Mouse (Mus musculus) neural tube, embryonic 13.5 days (tissue): Measurements from ENCODE around the gene Cks1b. TPM values are rescaled to one million over a fixed set of nuclear protein-coding genes. Genes with fewer than 3 reads are reported as not detected.

Experiments
- ATAC-seq: fragments of 200-750 bp; cut with Nextera tagmentation; 2 replicates; pipeline ENCODE4 v1.8.0; 2017; ENCODE audit warnings: low read depth, mild to moderate bottlenecking, moderate TSS enrichment, moderate library complexity
- H3K27ac ChIP-seq: fragments of 300-500 bp; sonication (generic); replicated peaks from 2 replicates; pipeline ENCODE4 v1.5.1; 2015; ENCODE audit warnings: moderate library complexity, mild to moderate bottlenecking, inconsistent platforms
- H3K27me3 ChIP-seq: fragments of 300-500 bp; sonication (generic); 2 replicates; pipeline ENCODE4 v1.6.1; 2015; ENCODE audit warnings: mild to moderate bottlenecking, inconsistent platforms
- H3K36me3 ChIP-seq: fragments of 300-500 bp; sonication (generic); 2 replicates; pipeline ENCODE4 v1.6.1; 2015; ENCODE audit warnings: mild to moderate bottlenecking, inconsistent platforms
- H3K4me1 ChIP-seq: fragments of 300-500 bp; sonication (generic); replicated peaks from 2 replicates; pipeline ENCODE4 v1.6.1; 2015; ENCODE audit warnings: inconsistent platforms
- H3K4me2 ChIP-seq: fragments of 300-500 bp; sonication (generic); 2 replicates; pipeline ENCODE4 v1.6.1; 2015; ENCODE audit warnings: inconsistent platforms, mild to moderate bottlenecking, moderate library complexity
- H3K4me3 ChIP-seq: fragments of 300-500 bp; sonication (generic); 2 replicates; pipeline ENCODE4 v1.5.1; 2015; ENCODE audit warnings: mild to moderate bottlenecking, inconsistent platforms
- H3K9ac ChIP-seq: fragments of 300-500 bp; sonication (generic); 2 replicates; pipeline ENCODE4 v1.6.1; 2015; ENCODE audit warnings: moderate library complexity, mild to moderate bottlenecking, inconsistent platforms
- H3K9me3 ChIP-seq: fragments of 300-500 bp; sonication (generic); 2 replicates; pipeline ENCODE4 v1.6.1; 2016; ENCODE audit warnings: inconsistent platforms
- WGBS: fragments of 180-500 bp; shearing (Covaris S2); methylation state at CpG from one replicate; pipeline ENCODE4 v1.1.7; 2015; 5-methylcytosine and 5-hydroxymethylcytosine counted together
- polyA plus RNA-seq: library from polyadenylated mRNA; unstranded; fragments of >200 nt; fragmentation: Nextera tagmentation; extraction: Ambion mirVana; gene quantifications from 2 replicates; pipeline ENCODE4 v1.2.1, GENCODE M21; 2015

Cks1b gene
- polyA plus RNA-seq, 1 experiment from 2014 or later, result 110 TPM

GRCm38 (mm10) chr3:89384331-89385076 lies 33.7 kb downstream of the Cks1b start:
- WGBS, result 81% methylated on average over 11 of the region's 12 CpGs
- Histone ChIP-seq H3K4me3 (no peak overlapping the region), H3K9ac (no peak overlapping the region), H3K4me2 (no peak overlapping the region), H3K9me3 (no peaks in the 10 kb centered on the region), H3K36me3 (no peaks in the 10 kb centered on the region), H3K4me1 (peaks cover 9% of the 10 kb centered on the region; the same call in 1 of the 2 replicates), H3K27me3 (0 out of 2 replicates have a peak, but pooled peaks cover 5% of the 10 kb centered on the region), H3K27ac (no peak overlapping the region)
- ATAC-seq, result no peak

GRCm38 (mm10) chr3:89383651-89384255 lies 34.4 kb downstream of the Cks1b start:
- Histone ChIP-seq H3K27me3 (0 out of 2 replicates have a peak, but pooled peaks cover 5% of the 10 kb centered on the region), H3K4me2 (no peak overlapping the region), H3K4me1 (peaks cover 15% of the 10 kb centered on the region), H3K27ac (no peak overlapping the region), H3K4me3 (no peak overlapping the region), H3K9me3 (no peaks in the 10 kb centered on the region), H3K9ac (no peak overlapping the region), H3K36me3 (no peaks in the 10 kb centered on the region)
- ATAC-seq, result no peak
- WGBS, result 84% methylated on average over 5 of the region's 5 CpGs

GRCm38 (mm10) chr3:89382950-89383349 lies 35.2 kb downstream of the Cks1b start:
- no peaks in the 10 kb centered on the region for H3K36me3 ChIP-seq
- no peak for ATAC-seq
- no peak overlapping the region for H3K4me3 ChIP-seq
- H3K27me3 ChIP-seq, result 0 out of 2 replicates have a peak, but pooled peaks cover 5% of the 10 kb centered on the region
- H3K9me3 ChIP-seq, result no peaks in the 10 kb centered on the region
- H3K27ac ChIP-seq, result no peak overlapping the region
- peaks cover 20% of the 10 kb centered on the region for H3K4me1 ChIP-seq
- WGBS, result 82% methylated on average over 5 of the region's 5 CpGs
- no peak overlapping the region for H3K9ac ChIP-seq
- H3K4me2 ChIP-seq, result no peak overlapping the region

GRCm38 (mm10) chr3:89382033-89382882 lies 35.9 kb downstream of the Cks1b start:
- H3K27me3 ChIP-seq, result 0 out of 2 replicates have a peak, but pooled peaks cover 5% of the 10 kb centered on the region
- ATAC-seq, result no peak

DNA sequence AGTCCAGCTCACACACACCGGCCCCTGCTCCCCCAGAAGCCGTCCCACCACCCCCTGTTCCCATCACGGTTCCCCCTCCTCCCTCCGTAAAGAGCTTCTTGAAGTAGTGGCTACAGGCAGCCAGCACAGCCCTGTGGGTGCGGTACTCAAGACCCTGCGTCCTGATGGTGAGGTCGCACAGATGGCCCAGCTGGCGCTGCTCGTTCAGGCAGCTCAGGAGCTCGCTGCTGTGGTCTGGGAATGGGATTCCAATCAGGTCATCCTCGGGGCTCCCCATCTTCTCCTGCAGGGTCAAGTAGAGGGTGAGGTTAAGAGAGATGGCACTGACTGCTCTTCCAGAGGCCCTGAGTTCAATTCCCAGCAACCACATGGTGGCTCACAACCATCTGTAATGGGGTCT lies 37.0 kb downstream of the Cks1b start:
- no peaks in the 10 kb centered on the region for H3K36me3 ChIP-seq
- 86% methylated on average over 11 of the region's 11 CpGs for WGBS

More at GRCm38 (mm10) chr3:89382033-89382882, 35.9 kb downstream of the Cks1b start:
- Histone ChIP-seq H3K9me3 (no peaks in the 10 kb centered on the region), H3K4me3 (no peak overlapping the region), H3K4me1 (peaks cover 21% of the 10 kb centered on the region), H3K27ac (no peak overlapping the region), H3K4me2 (no peak overlapping the region), H3K9ac (no peak overlapping the region), H3K36me3 (no peaks in the 10 kb centered on the region)
- 87% methylated on average over 9 of the region's 9 CpGs for WGBS

DNA sequence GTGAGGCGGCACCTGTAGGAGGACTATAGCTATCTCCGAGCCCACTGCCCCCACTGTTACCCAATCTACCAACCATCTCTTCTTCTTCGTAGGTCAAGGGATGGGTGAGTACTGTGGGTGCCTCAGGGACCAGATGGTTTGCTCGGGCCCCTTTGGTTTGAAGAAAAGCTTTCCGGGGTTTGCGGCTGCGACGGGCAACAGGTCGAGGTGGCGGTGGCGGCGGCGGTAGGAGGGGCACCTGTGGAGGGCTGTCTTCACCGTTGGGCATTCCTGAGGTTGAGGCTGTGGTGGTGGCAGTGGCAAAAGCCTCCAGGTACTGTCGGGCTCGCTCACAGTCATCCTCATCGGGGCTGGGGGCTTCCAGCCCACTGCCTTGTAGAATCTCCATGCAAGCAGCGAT lies 37.5 kb downstream of the Cks1b start:
- Histone ChIP-seq H3K4me2 (no peak overlapping the region), H3K27ac (no peak overlapping the region), H3K36me3 (no peaks in the 10 kb centered on the region), H3K4me3 (no peak overlapping the region), H3K4me1 (peaks cover 21% of the 10 kb centered on the region), H3K9ac (no peak overlapping the region), H3K27me3 (0 out of 2 replicates have a peak, but pooled peaks cover 5% of the 10 kb centered on the region), H3K9me3 (no peaks in the 10 kb centered on the region)
- no peak for ATAC-seq
- WGBS, result 92% methylated on average over 18 of the region's 18 CpGs

More for the DNA sequence above, 37.0 kb downstream of the Cks1b start:
- no peak for ATAC-seq
- Histone ChIP-seq H3K4me2 (no peak overlapping the region), H3K27ac (no peak overlapping the region), H3K4me1 (peaks cover 21% of the 10 kb centered on the region), H3K4me3 (no peak overlapping the region), H3K9ac (no peak overlapping the region), H3K27me3 (0 out of 2 replicates have a peak, but pooled peaks cover 5% of the 10 kb centered on the region), H3K9me3 (no peaks in the 10 kb centered on the region)

DNA sequence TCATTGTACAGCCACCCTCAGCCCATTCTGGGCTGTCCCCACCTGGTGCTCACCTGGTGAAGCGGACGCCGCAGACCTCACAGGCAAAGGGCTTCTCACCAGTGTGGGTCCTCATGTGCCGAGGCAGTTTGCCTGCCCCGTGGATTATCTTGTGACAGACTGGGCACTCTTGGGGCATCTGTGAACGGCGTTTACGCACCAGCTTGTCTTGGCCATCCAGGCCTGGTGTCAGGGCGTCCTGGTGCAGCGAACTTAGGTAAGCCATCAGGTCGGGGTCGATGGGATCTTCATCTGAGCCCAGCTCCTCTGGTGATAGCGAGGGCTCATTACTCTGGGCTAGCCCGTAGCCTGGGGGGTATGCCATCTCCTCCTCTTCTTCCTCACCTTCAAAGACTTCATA lies 37.9 kb downstream of the Cks1b start:
- H3K9me3 ChIP-seq, result no peaks in the 10 kb centered on the region
- no peak overlapping the region for H3K4me2 ChIP-seq
- H3K27ac ChIP-seq, result no peak overlapping the region
- 0 out of 2 replicates have a peak, but pooled peaks cover under 1% of the 10 kb centered on the region for H3K27me3 ChIP-seq
- H3K36me3 ChIP-seq, result no peaks in the 10 kb centered on the region
- WGBS, result 93% methylated on average over 14 of the region's 14 CpGs
- peaks cover 21% of the 10 kb centered on the region for H3K4me1 ChIP-seq
- H3K4me3 ChIP-seq, result no peak overlapping the region
- no peak overlapping the region for H3K9ac ChIP-seq
- ATAC-seq, result no peak

DNA sequence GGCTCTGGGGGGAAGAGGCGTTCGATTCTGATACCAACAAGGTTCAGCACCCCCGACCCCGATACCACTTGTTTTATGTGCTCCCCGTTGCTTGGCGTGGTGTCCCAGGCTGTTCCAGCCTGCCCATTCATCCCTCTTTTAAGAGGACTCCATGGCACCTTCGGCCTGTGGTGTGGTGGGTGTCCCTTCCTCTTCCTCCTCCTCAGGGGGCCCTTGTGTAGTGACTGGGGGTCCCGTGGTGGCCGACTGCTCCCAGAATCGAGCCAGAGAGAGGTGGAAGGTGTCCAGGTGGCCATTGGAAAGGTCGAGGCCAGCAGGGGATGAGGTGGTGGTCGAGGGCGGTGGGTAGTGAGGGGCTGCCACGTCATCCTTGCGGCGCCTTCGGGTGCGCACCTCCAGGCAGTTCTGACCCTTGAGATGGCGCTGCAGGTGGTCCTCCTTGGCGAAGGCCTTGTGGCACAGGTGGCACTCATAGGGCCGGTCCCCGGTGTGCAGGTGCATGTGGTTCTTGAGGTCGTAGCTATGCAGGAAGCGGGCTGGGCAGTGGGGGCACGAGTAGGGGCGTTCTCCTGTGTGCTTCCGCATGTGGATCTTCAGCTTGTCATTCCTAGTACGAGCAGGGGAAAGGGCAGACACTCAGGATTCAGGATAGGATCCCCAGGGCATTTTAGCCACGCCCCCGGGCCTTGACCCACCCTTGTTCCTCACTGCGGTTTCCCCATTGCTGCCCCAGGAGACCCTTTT lies 38.6 kb downstream of the Cks1b start:
- H3K4me3 ChIP-seq, result no peak overlapping the region
- peaks cover 21% of the 10 kb centered on the region for H3K4me1 ChIP-seq
- H3K9ac ChIP-seq, result no peak overlapping the region
- no peak overlapping the region for H3K27ac ChIP-seq
- no peaks in the 10 kb centered on the region for H3K9me3 ChIP-seq
- no peaks in the 10 kb centered on the region for H3K36me3 ChIP-seq
- 86% methylated on average over 31 of the region's 31 CpGs for WGBS
- ATAC-seq, result no peak
- peak overlapping the region; percentile 76 for H3K4me2 ChIP-seq
- H3K27me3 ChIP-seq, result no peaks in the 10 kb centered on the region

DNA sequence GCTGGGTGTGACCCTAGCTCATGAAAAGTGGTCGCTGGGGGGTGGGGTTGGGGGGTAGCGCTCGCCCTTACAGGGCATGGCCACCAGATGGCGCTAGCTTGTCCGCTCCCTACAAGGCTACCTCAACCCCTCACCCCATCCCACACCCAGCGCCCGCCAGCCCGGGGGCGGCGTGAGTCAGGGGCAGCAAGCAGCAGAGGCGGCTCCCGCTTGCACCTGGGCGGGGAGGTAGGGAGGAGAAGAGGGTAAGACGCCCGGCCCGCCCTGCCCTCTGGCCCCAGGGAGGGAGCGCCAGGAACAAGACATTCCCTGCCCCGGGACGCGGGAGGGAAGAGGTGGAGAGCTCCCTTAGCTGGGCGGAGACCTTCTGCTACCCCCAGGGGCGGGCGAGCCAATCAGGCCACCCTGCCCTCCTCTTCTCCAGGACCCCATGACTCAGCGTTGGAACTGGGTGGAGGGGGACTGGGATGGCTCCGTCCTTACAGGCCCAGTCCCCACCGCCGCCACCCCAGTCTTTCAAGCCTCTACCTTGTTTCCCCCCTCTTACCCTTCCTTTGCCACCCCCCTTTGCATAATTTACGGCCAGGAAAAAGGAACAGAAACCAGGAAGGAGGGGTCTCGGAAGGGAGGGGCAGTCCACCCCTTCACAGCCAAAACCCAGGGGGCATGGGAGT lies 39.7 kb downstream of the Cks1b start:
- ATAC-seq, result peak; percentile 91
- H3K4me2 ChIP-seq, result peak overlapping the region; percentile 76
- WGBS, result under 1% methylated on average over 29 of the region's 29 CpGs
- peak overlapping the region; percentile 52 for H3K4me3 ChIP-seq
- H3K9ac ChIP-seq, result peak overlapping the region; percentile 83
- no peaks in the 10 kb centered on the region for H3K36me3 ChIP-seq
- H3K4me1 ChIP-seq, result peaks cover 21% of the 10 kb centered on the region
- H3K27me3 ChIP-seq, result no peaks in the 10 kb centered on the region
- no peaks in the 10 kb centered on the region for H3K9me3 ChIP-seq
- H3K27ac ChIP-seq, result 0 out of 2 replicates have a peak overlapping the region, but pooled peaks have one; percentile 20

- Histone ChIP-seq H3K9me3 (no peaks in the 10 kb centered on the region), H3K4me2 (peak overlapping the region; percentile 76), H3K27ac (no peak overlapping the region), H3K4me3 (0 out of 2 replicates have a peak overlapping the region, but pooled peaks have one; percentile 52), H3K36me3 (no peaks in the 10 kb centered on the region), H3K4me1 (peaks cover 21% of the 10 kb centered on the region), H3K9ac (no peak overlapping the region), H3K27me3 (no peaks in the 10 kb centered on the region)
- WGBS, result 66% methylated on average over 4 of the region's 4 CpGs
- peak; percentile 20; the same call in 1 of the 2 replicates for ATAC-seq
These were observed 40.4 kb downstream of the Cks1b start for GRCm38 (mm10) chr3:89377831-89378230.
